Mouse (Mus musculus) B cell, adult 2 months (primary cell): ENCODE data around the gene Il1rl1.

ENCODE experiments used
- DNase-seq, 2 experiments: peaks; one replicate each; pipeline ENCODE4 v3.0.0; 2022

Gene Il1rl1

GRCm38 (mm10) chr1:40439504-40439903, 10.1 kb downstream of the Il1rl1 start:
- DNase-seq = no peak

DNA sequence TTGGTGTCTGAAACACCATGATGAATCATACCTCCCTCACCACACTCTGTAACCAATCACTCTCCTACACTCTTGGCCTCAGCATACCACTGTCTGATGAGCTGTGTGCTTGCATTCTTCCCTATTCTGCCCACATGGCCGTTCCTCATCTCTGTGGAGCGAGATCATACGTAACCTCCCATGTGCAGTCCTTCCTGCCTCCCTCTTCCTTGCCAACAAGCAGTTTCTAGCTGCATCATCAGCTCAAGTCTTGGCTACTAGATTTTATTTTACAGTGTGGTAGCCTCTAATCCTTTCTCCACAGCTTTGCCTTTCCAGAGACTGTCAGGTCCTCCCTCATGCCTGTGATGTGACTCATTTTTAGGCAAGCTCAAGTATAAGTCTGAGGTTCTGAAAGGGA, 15.4 kb downstream of the Il1rl1 start:
- DNase-seq = no peak

DNA sequence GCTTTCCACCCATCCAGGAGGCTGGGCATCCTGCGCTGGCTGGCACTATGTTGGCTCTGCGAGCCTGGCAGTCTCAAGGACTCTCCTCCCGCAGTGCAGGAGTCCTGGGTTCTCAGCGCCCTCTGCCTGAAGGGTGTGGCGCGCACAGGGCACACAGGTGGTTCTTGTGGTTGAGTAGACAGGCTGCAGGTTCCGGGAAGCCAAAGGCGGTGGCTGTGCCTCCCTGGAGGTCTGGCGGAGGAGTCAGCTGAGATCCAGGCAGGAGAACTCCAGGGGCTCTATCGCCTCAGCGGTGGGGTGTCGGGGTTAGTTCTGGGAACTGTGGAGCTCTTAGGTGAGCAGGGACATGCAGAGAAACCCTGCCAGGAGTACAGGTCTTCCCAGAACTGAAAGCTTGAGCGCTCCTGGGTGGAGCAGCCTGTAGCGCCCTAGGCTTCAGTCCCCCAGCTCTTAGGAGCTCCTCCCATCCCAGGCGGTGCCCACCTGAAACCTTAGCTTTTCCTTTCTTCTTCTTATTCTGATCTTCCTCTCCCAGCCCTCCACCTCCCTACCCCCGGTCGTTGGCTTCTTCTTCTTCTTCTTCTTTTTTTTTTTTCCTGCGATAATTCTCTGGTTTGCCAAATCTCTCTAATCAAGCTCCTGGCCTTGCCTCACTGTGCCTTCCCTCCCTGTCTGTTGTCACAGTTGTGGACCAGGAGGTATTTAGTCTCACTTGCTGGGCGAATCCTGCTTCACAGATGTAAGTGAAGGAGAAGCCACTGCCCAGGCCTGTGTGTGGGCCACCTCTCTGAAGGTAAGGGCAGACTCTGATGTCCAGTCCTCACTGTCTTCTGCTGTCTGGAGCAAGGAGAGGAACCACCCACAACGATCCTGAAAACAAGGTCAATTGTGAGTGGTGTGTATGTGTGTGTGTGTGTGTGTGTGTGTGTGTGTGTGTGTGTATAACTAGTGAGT, 36.4 kb downstream of the Il1rl1 start, which contains the start of gene Il18r1:
Gene Il18r1 (plus strand): TSS at position 76 of the 954 bp plus-strand sequence.
- DNase-seq = peak; percentile 38 to 46

GRCm38 (mm10) chr1:40467306-40467705, 37.9 kb downstream of the Il1rl1 start:
- no peak for DNase-seq

DNA sequence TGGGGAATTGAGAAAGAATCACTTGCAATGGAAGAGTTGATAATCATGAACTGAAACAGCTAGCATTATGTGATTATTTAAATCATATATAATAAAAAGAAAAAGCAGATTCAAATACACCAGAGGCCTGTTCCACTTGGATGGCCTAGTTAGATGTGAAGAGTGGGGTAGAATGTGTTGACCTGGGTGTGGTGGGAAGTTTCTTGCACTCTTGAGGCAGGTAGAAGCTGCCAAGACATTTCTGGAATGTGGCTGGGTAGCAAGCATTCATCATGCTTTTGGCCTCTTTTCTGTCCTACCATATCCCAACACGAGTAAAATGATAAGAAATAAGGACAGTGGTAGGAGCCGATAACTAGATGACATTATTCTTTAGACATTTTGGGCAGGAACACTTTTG, 39.4 kb downstream of the Il1rl1 start:
- no peak for DNase-seq

- no peak for DNase-seq
Observed at GRCm38 (mm10) chr1:40469900-40470299, 40.5 kb downstream of the Il1rl1 start.

GRCm38 (mm10) chr1:40472401-40472800, 43.0 kb downstream of the Il1rl1 start:
- DNase-seq = no peak

DNA sequence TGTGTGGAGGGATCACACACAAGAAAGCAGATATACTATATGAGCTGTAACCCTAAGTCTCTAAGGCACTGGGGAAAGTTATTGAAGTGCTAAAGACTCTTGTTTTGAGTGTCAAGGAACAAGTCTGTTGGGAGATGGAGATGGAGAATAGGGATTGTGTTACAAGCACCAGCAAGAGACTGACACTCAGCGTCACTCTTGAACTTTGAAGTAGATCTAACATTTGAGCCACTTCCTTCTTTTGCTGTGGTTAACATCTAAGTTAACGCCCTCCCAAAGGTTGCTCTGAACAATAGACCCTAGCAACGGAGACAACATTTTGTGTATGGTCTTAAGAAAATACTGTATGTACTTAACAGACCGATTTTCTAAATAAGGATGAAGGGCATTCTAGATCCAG, 44.3 kb downstream of the Il1rl1 start:
- DNase-seq = peak in 1 of 2 experiments; percentile 23

DNA sequence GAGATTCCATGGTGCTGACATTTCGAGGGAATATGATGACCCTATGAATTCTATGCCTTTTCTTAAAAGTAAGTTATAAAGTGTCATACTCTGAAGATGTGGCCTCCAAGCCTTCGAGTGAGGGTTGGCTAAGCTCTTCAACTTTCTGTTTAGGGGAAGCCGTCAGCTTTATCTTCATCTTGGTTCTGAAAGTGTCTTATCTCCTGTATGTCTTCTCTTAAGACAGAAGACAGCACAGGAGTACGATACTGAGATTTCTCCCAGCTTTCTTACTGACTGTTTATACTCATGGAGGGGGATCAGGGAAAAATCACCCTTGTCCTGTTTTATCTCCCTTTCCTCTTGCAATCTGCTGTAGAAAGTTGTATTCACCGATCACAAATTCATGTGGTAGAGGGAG, 45.0 kb downstream of the Il1rl1 start:
- no peak for DNase-seq

DNA sequence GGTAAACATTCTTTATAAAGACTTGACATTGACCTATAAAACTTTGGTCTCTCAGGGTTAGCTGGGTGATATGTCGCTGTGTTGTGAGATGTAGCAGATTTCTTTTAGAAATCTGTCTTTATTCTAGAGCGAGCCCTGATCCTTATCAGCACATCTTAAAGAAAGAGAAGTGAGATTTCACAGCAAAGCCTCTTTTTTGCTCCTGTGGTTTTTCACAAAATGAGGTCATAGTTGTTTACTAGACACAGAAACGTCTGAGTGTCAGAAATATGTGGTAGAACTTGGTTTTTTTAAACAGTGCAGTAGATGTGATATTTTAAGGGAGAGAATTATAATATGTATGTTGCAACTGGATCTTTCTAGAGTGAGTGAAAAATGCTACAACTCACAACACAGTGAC, 46.3 kb downstream of the Il1rl1 start:
- no peak for DNase-seq

DNA sequence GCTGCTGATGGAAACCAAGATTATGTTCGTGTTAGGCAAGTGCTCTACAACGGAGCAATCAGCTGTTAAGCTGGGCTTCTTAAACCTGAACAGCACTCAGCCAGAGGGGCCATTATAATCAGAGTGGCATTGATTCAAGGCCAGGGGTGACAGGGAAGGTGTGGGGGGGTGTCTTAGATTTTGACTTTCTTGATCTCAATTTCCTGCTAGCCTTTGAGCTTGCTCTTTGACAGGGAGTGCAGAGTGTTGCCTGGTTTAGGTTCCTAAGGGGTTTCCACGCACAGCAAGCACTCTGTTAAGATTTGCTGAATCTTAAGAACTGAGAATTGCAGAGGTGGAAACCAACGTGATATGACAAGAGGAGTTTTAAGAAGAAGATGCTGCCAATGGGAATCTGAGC, 47.4 kb downstream of the Il1rl1 start:
- DNase-seq = no peak

- DNase-seq = peak; percentile 32 to 40
Observed at GRCm38 (mm10) chr1:40479505-40479923, 50.1 kb downstream of the Il1rl1 start.

GRCm38 (mm10) chr1:40494594-40494993, 65.2 kb downstream of the Il1rl1 start:
- no peak for DNase-seq

GRCm38 (mm10) chr1:40499708-40500107, 70.3 kb downstream of the Il1rl1 start:
- DNase-seq = no peak

DNA sequence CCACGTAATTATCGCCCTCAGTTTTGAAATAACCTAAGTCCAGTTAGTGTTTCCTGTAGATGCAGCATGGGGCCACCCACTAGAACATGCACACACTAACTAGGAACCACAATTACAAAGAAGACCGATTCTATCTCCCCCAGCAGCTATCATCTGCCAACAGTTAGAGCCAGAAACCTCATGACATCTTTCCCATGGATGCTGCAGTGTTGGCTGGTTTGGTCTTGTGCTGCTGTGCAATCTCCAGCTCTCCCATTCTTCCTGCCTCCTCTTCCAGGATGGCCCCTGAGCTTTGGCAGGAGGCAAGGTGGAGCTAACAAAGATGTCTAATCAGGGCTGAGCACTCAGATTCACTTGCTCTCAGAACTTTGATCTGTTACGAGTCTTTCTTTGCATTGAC, 71.8 kb downstream of the Il1rl1 start:
- DNase-seq = no peak

DNA sequence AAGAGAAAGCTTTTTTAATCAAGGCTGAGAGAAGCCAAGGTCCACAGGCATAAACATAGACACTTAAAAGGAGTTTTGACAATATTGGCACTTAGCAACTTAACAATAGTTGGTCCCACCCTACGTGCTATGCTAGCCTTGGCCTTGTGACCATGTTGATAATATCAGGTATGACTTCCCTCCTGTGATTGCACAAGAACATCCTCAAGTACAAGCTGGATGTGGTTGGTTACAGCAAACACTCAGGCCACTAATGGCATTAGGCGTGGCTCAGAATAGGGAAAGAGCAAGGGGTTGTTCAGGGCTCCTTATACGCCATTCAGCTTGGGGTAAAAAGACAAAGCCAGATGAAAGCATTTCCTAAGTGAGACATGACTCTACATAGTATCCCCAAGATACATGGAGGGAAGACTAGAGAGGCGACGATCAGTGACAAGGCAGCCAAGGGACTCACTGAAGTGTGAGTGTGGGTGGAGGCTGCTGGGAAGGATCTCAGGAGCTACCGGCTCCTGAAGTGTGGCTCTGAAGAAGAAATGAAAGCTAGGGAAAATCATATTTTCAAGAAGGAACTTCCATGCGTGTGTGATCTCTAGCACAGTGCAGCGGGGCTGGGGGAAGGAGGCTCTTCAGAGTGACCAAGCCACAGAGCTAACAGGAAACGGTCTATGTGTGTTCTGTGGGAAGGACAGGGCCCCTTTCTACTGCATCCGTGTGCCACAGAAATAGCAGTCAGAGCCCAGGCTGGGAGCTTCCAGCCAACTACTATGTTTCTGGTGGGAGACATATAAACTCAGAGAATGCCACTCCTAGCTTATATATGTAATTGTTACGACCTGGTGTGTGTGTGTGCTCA, 72.4 kb downstream of the Il1rl1 start:
- no peak for DNase-seq

GRCm38 (mm10) chr1:40504548-40504947, 75.2 kb downstream of the Il1rl1 start:
- DNase-seq = no peak
